Mouse (Mus musculus) hindbrain, embryonic 15.5 days (tissue): ENCODE measurements around the gene Pgr. TPM values are rescaled to one million over a fixed set of nuclear protein-coding genes. Genes with fewer than 3 reads are reported as not detected.

Source experiments
- ATAC-seq: fragments of 200-750 bp; cut with Nextera tagmentation; 2 replicates; pipeline ENCODE4 v1.8.0; 2017; ENCODE audit warnings: low read depth, moderate number of reproducible peaks, moderate TSS enrichment; ENCODE audit not compliant: low FRiP score
- H3K27ac ChIP-seq: fragments of 300-500 bp; sonication (generic); replicated peaks from 2 replicates; pipeline ENCODE4 v1.5.1; 2015; ENCODE audit warnings: mild to moderate bottlenecking, inconsistent platforms
- H3K27me3 ChIP-seq: fragments of 300-500 bp; sonication (generic); 2 replicates; pipeline ENCODE4 v1.6.1; 2015; ENCODE audit warnings: control low read depth, inconsistent platforms
- H3K36me3 ChIP-seq: fragments of 300-500 bp; sonication (generic); 2 replicates; pipeline ENCODE4 v1.6.1; 2015; ENCODE audit warnings: control low read depth, inconsistent platforms
- H3K4me1 ChIP-seq: fragments of 300-500 bp; sonication (generic); replicated peaks from 2 replicates; pipeline ENCODE4 v1.6.1; 2015; ENCODE audit warnings: control low read depth, inconsistent platforms
- H3K4me2 ChIP-seq: fragments of 300-500 bp; sonication (generic); 2 replicates; pipeline ENCODE4 v1.6.1; 2015; ENCODE audit warnings: moderate library complexity, mild to moderate bottlenecking, inconsistent platforms
- H3K4me3 ChIP-seq: fragments of 300-500 bp; sonication (generic); 2 replicates; pipeline ENCODE4 v1.5.1; 2015; ENCODE audit warnings: mild to moderate bottlenecking, inconsistent platforms
- H3K9ac ChIP-seq: fragments of 300-500 bp; sonication (generic); 2 replicates; pipeline ENCODE4 v1.6.1; 2015; ENCODE audit warnings: inconsistent platforms
- H3K9me3 ChIP-seq: fragments of 300-500 bp; sonication (generic); 2 replicates; pipeline ENCODE4 v1.6.1; 2016; ENCODE audit warnings: control low read depth, inconsistent platforms
- WGBS: fragments of 180-500 bp; shearing (Covaris S2); methylation state at CpG from one replicate; pipeline ENCODE4 v1.1.7; 2015; 5-methylcytosine and 5-hydroxymethylcytosine counted together
- polyA plus RNA-seq: library from polyadenylated mRNA; unstranded; fragments of >200 nt; fragmentation: Nextera tagmentation; extraction: Ambion mirVana; gene quantifications from 2 replicates; pipeline ENCODE4 v1.2.1, GENCODE M21; 2015

The Pgr gene
- polyA plus RNA-seq, 1 experiment from 2014 or later: 3.9 TPM

DNA sequence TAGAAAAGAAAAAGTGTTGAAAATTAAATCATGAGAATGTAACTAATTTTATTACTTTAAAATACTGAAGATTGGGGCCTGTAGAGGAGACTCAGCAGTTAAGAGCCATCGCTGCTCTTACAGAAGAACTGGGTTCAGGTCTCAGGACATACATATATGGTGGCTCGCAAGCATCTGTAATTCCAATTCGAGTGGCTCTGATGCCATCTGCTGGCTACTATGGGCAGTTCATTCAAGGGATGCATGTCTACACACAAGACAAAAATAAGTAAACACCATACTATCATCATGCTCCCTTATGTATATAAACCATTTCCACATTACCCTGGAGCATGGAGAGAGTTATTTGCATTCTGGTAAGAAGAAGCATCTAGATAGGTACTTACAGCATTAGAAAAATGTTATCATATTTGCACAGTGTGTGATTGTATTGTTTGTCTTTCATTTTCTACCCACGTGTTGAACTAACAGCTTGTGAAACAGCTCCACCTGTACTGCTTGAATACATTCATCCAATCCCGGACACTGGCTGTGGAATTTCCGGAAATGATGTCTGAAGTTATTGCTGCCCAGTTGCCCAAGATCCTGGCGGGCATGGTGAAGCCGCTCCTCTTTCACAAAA is 65.0 kb downstream of the Pgr start:
- no peaks in the 10 kb centered on the region for H3K4me1 ChIP-seq
- H3K9ac ChIP-seq: no peak overlapping the region
- no peak overlapping the region for H3K4me3 ChIP-seq
- H3K27ac ChIP-seq: no peak overlapping the region
- no peaks in the 10 kb centered on the region for H3K9me3 ChIP-seq
- WGBS: 66% methylated on average over 8 of the region's 8 CpGs
- H3K27me3 ChIP-seq: no peaks in the 10 kb centered on the region
- no peak for ATAC-seq
- H3K4me2 ChIP-seq: no peak overlapping the region
- H3K36me3 ChIP-seq: 0 out of 2 replicates have a peak, but pooled peaks cover 4% of the 10 kb centered on the region

GRCm38 (mm10) chr9:8970240-8970639 is 70.6 kb downstream of the Pgr start:
- Histone ChIP-seq H3K27ac (no peak overlapping the region), H3K36me3 (no peaks in the 10 kb centered on the region), H3K4me2 (no peak overlapping the region), H3K9me3 (no peaks in the 10 kb centered on the region), H3K4me3 (no peak overlapping the region), H3K27me3 (no peaks in the 10 kb centered on the region), H3K4me1 (no peaks in the 10 kb centered on the region), H3K9ac (no peak overlapping the region)
- 73% methylated on average over 7 of the region's 7 CpGs for whole genome bisulfite sequencing
- no peak for ATAC-seq

DNA sequence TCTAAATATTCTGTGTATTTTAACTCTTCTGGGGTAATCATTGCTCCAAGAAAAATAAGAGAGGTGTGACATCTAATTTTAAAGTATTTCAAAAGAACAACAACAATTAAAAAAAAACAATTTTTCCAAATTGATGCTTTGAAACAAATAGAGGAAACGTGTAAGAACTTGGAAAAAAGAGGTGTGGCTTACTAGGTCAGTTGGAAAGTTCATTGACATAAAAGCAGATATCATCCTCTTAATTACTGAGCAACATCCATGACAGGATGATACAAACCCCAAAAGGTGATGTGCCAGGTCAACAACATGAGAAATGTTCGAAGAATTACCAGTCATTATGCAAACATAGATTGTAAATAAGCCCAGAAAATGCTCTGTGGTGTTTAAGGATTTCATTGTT is 71.9 kb downstream of the Pgr start, which contains the start of gene Gm16485:
Gene Gm16485 (plus strand): TSS at position 301 of the 400 bp plus-strand sequence.
- Histone ChIP-seq H3K9me3 (no peaks in the 10 kb centered on the region), H3K4me3 (no peak within 1 kb of the TSS), H3K9ac (no peak within 1 kb of the TSS), H3K27me3 (no peaks in the 10 kb centered on the region), H3K4me2 (no peak within 1 kb of the TSS), H3K27ac (no peak within 1 kb of the TSS), H3K4me1 (no peaks in the 10 kb centered on the region), H3K36me3 (no peaks in the 10 kb centered on the region)
- 74% methylated on average over 2 of the region's 2 CpGs for WGBS
- no peak for ATAC-seq

DNA sequence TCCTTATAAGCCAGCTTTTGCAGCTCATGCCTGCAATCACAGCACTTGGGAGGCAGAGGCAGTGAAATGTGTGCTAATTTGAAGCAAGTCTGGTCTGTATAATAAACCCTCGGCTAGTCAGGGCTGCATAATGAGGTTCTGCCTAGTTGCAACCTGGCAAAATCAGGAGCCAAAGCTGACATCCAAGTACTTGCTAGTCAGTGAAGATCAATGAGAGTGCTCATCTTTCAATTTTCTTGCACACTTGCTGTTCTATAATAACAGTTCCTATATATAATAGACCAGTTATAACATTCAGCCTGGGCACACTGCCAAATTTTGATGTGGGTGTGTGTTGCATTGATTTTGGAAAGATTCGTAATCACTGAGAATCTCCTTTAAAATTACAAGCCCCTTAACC is 78.1 kb downstream of the Pgr start:
- H3K9ac ChIP-seq: no peak overlapping the region
- H3K36me3 ChIP-seq: no peaks in the 10 kb centered on the region
- H3K27me3 ChIP-seq: no peaks in the 10 kb centered on the region
- WGBS: 46% methylated on average over 2 of the region's 2 CpGs
- no peaks in the 10 kb centered on the region for H3K4me1 ChIP-seq
- H3K27ac ChIP-seq: no peak overlapping the region
- no peak overlapping the region for H3K4me3 ChIP-seq
- ATAC-seq: peak; percentile 34; the same call in 1 of the 2 replicates
- H3K4me2 ChIP-seq: no peak overlapping the region
- no peaks in the 10 kb centered on the region for H3K9me3 ChIP-seq

DNA sequence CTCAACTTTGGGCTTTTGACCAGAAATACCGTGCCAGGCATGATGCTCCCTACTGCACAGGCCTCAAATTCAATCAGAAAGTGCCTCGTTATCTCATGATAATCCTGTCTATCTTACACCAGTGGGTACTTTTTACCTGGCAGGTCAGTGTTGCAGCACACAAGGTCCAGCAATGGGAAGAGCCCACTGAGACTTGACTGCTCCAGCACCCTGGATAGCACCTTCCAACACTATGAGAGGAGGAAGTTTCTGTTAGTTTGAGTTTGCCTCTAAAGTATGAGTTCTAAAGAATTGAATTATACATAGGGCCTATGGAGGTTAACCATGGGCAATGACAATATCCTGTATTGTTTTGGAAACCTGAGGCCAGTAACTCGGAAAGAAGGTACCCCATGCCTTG is 82.7 kb downstream of the Pgr start:
- no peak overlapping the region for H3K27ac ChIP-seq
- 82% methylated on average over 3 of the region's 3 CpGs for WGBS
- no peak overlapping the region for H3K4me3 ChIP-seq
- ATAC-seq: no peak
- H3K4me1 ChIP-seq: no peaks in the 10 kb centered on the region
- no peaks in the 10 kb centered on the region for H3K27me3 ChIP-seq
- no peak overlapping the region for H3K4me2 ChIP-seq
- no peak overlapping the region for H3K9ac ChIP-seq
- H3K9me3 ChIP-seq: no peaks in the 10 kb centered on the region
- H3K36me3 ChIP-seq: no peaks in the 10 kb centered on the region

DNA sequence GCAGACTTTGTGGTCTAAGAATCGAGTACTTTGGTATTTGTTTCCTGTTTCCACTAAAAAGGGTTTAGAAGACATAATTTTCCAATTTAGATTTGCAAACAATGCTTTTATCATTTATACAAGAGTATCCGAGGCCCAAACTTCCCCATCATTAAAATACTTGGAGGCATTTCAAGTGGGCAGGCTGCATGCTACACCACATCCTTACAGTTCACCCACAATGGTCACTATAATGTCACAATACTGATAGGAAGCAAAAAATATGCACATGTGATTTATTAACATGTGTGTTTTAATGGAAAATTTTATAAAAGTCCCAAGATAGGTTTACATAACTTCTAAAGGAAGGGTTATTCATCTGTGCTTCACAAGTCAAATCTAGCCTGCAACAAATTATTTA is 96.9 kb downstream of the Pgr start:
- Histone ChIP-seq H3K9me3 (no peaks in the 10 kb centered on the region), H3K36me3 (0 out of 2 replicates have a peak, but pooled peaks cover 3% of the 10 kb centered on the region), H3K27ac (no peak overlapping the region), H3K27me3 (no peaks in the 10 kb centered on the region), H3K4me1 (no peaks in the 10 kb centered on the region), H3K4me2 (no peak overlapping the region), H3K9ac (no peak overlapping the region), H3K4me3 (no peak overlapping the region)
- no peak for ATAC-seq
- WGBS: 83% methylated on average over 2 of the region's 2 CpGs

- Histone ChIP-seq H3K27ac (no peak overlapping the region), H3K4me2 (no peak overlapping the region), H3K36me3 (peaks cover 7% of the 10 kb centered on the region; the same call in 1 of the 2 replicates), H3K4me1 (no peaks in the 10 kb centered on the region), H3K27me3 (no peaks in the 10 kb centered on the region), H3K9me3 (no peaks in the 10 kb centered on the region), H3K4me3 (no peak overlapping the region), H3K9ac (no peak overlapping the region)
- ATAC-seq: no peak
These were observed 101.5 kb downstream of the Pgr start for GRCm38 (mm10) chr9:9001170-9001569.

GRCm38 (mm10) chr9:9015108-9015507 is 115.5 kb downstream of the Pgr start:
- 95% methylated on average over 2 of the region's 2 CpGs for WGBS
- ATAC-seq: no peak
- Histone ChIP-seq H3K4me3 (no peak overlapping the region), H3K9ac (no peak overlapping the region), H3K27ac (no peak overlapping the region), H3K4me1 (no peaks in the 10 kb centered on the region), H3K9me3 (no peaks in the 10 kb centered on the region), H3K27me3 (no peaks in the 10 kb centered on the region), H3K4me2 (no peak overlapping the region), H3K36me3 (peaks cover 3% of the 10 kb centered on the region; the same call in 1 of the 2 replicates)

Other genes with a start within 250 kb of the Pgr start
- 0.35 and 0.66 TPM in 2 replicates for gene Gm16485, start 72.0 kb downstream of the Pgr start, polyA plus RNA-seq